Mouse (Mus musculus): ENCODE measurements at regions not wholly inside any gene's neighbourhood (a gene's known extent, or its start where the extent isn't known, plus 50 kb on each side); places are given as distances from the start of the nearest gene placed in this dataset.

DNA sequence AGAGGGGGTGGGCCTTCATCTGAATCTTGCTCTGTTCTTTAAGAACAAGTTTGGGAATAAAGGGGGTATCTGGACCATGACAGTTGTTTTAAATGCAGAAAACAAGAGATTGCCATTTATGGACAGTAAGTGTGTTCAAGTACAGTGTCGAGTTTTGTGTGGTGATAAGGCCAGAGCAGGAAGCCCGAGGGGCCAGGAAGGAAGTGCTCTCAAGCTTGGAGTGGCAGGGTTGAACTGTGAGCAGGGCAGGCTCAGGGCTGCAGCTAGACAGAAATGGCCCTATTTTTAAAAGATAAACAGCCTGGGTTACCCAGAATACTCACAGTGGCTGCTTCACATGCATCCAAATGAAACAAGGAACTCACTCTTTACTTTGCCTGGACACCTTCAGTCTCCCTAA lies 184.4 kb upstream of the Gm37988 start:
- no peak for TF ChIP-seq CTCF (IDR thresholded peaks at IDR 0.05; ENCODE audit: insufficient read depth, low read length)
- TF ChIP-seq POLR2A (IDR thresholded peaks at IDR 0.05; ENCODE audit: borderline replicate concordance, extremely low read depth, low read depth, low read length), result no peak

Data from lung, adult 2 months (tissue).